Mouse (Mus musculus): Measurements from ENCODE around the gene Wnk3. TPM values are rescaled to one million over a fixed set of nuclear protein-coding genes. Genes with fewer than 3 reads are reported as not detected.
A peak's percentile ranks its signal among the peaks of the same experiment; 100 is the strongest.
"Not testable (repeated sequence)": the region's sequence is repeated elsewhere in the genome, so short reads cannot be mapped to it uniquely, and the experiment has no call there.

Gene Wnk3
- 3.9 and 4.2 TPM in 2 replicates for polyA plus RNA-seq (2015; fragmentation: Nextera tagmentation; extraction: Ambion mirVana)

- no peak within 1 kb of the TSS for H3K4me3 ChIP-seq
- no peaks in the 10 kb centered on the region for H3K9me3 ChIP-seq
- no peak within 1 kb of the TSS for H3K4me2 ChIP-seq
- H3K9ac ChIP-seq: no peak within 1 kb of the TSS
- no peaks in the 10 kb centered on the region for H3K4me1 ChIP-seq
- H3K36me3 ChIP-seq: no peaks in the 10 kb centered on the region
- ATAC-seq (ENCODE audit: insufficient number of reproducible peaks, insufficient read depth, low FRiP score, low TSS enrichment, low read depth): no peak
- no peaks in the 10 kb centered on the region for H3K27me3 ChIP-seq
- H3K27ac ChIP-seq: no peak within 1 kb of the TSS
- WGBS: 88% methylated on average over 2 of the region's 2 CpGs
These were observed at the start of gene Wnk3 for GRCm38 (mm10) chrX:151197778-151198177. Gene Wnk3, plus strand, starts transcription at chrX:151198078.

- no peak overlapping the region for H3K4me2 ChIP-seq
- H3K4me1 ChIP-seq: no peaks in the 10 kb centered on the region
- no peaks in the 10 kb centered on the region for H3K9me3 ChIP-seq
- H3K27ac ChIP-seq: no peak overlapping the region
- no peaks in the 10 kb centered on the region; the same call in 1 of the 2 replicates for H3K27me3 ChIP-seq
- 58% methylated on average over 6 of the region's 6 CpGs for WGBS
- H3K9ac ChIP-seq: no peak overlapping the region
- H3K36me3 ChIP-seq: no peaks in the 10 kb centered on the region
- no peak overlapping the region for H3K4me3 ChIP-seq
- ATAC-seq (ENCODE audit: insufficient number of reproducible peaks, insufficient read depth, low FRiP score, low TSS enrichment, low read depth): no peak
These were observed 39.5 kb upstream of the Wnk3 start for GRCm38 (mm10) chrX:151158414-151158813.

GRCm38 (mm10) chrX:151168438-151169131 is 29.3 kb upstream of the Wnk3 start:
- Histone ChIP-seq H3K4me3 (peak overlapping the region; percentile 50), H3K9me3 (no peaks in the 10 kb centered on the region), H3K9ac (peak overlapping the region; percentile 64), H3K4me1 (no peaks in the 10 kb centered on the region), H3K27ac (peak overlapping the region; percentile 90), H3K27me3 (0 out of 2 replicates have a peak, but pooled peaks cover 4% of the 10 kb centered on the region), H3K36me3 (no peaks in the 10 kb centered on the region), H3K4me2 (peak overlapping the region; percentile 59)
- 25% methylated on average over 24 of the region's 25 CpGs for WGBS
- peak; percentile 74 for ATAC-seq (ENCODE audit: insufficient number of reproducible peaks, insufficient read depth, low FRiP score, low TSS enrichment, low read depth)

- Histone ChIP-seq H3K4me2 (peak overlapping the region; percentile 59), H3K9ac (peak overlapping the region; percentile 64), H3K27me3 (0 out of 2 replicates have a peak, but pooled peaks cover 4% of the 10 kb centered on the region), H3K27ac (peak overlapping the region; percentile 90), H3K4me3 (peak overlapping the region; percentile 50), H3K36me3 (no peaks in the 10 kb centered on the region), H3K4me1 (no peaks in the 10 kb centered on the region), H3K9me3 (no peaks in the 10 kb centered on the region)
- 23% methylated on average over 51 of the region's 58 CpGs for WGBS
- ATAC-seq (ENCODE audit: insufficient number of reproducible peaks, insufficient read depth, low FRiP score, low TSS enrichment, low read depth): peak; percentile 91
These were observed 28.5 kb upstream of the Wnk3 start for GRCm38 (mm10) chrX:151169261-151169961.

GRCm38 (mm10) chrX:151173134-151173533 is 24.7 kb upstream of the Wnk3 start:
- H3K4me1 ChIP-seq; H3K27ac ChIP-seq; H3K4me2 ChIP-seq; H3K4me3 ChIP-seq; H3K36me3 ChIP-seq; H3K27me3 ChIP-seq; H3K9me3 ChIP-seq; H3K9ac ChIP-seq; ATAC-seq (ENCODE audit: insufficient number of reproducible peaks, insufficient read depth, low FRiP score, low TSS enrichment, low read depth): not testable (repeated sequence)
- WGBS: 59% methylated on average over 3 of the region's 3 CpGs

GRCm38 (mm10) chrX:151298329-151298728 is 100.5 kb downstream of the Wnk3 start:
- Histone ChIP-seq H3K4me2 (no peak overlapping the region), H3K36me3 (no peaks in the 10 kb centered on the region; the same call in 1 of the 2 replicates), H3K27me3 (peaks cover 11% of the 10 kb centered on the region; the same call in 1 of the 2 replicates), H3K27ac (no peak overlapping the region), H3K4me3 (no peak overlapping the region), H3K4me1 (no peaks in the 10 kb centered on the region), H3K9me3 (no peaks in the 10 kb centered on the region), H3K9ac (no peak overlapping the region)
- no peak for ATAC-seq (ENCODE audit: insufficient number of reproducible peaks, insufficient read depth, low FRiP score, low TSS enrichment, low read depth)

GRCm38 (mm10) chrX:151313732-151314131 is 115.9 kb downstream of the Wnk3 start:
- WGBS: 76% methylated on average over 4 of the region's 4 CpGs
- Histone ChIP-seq H3K27me3 (peaks cover 3% of the 10 kb centered on the region; the same call in 1 of the 2 replicates), H3K4me3 (no peak overlapping the region), H3K4me2 (no peak overlapping the region), H3K4me1 (no peaks in the 10 kb centered on the region), H3K9me3 (no peaks in the 10 kb centered on the region), H3K36me3 (no peaks in the 10 kb centered on the region), H3K27ac (no peak overlapping the region), H3K9ac (no peak overlapping the region)
- no peak for ATAC-seq (ENCODE audit: insufficient number of reproducible peaks, insufficient read depth, low FRiP score, low TSS enrichment, low read depth)

GRCm38 (mm10) chrX:151333615-151334014 is 135.7 kb downstream of the Wnk3 start:
- Histone ChIP-seq H3K4me1 (no peaks in the 10 kb centered on the region), H3K36me3 (no peaks in the 10 kb centered on the region), H3K27me3 (peaks cover 28% of the 10 kb centered on the region), H3K9ac (no peak overlapping the region), H3K27ac (no peak overlapping the region), H3K4me3 (no peak overlapping the region), H3K4me2 (no peak overlapping the region), H3K9me3 (no peaks in the 10 kb centered on the region)
- no peak for ATAC-seq (ENCODE audit: insufficient number of reproducible peaks, insufficient read depth, low FRiP score, low TSS enrichment, low read depth)
- whole genome bisulfite sequencing: 75% methylated on average over 2 of the region's 2 CpGs

- Histone ChIP-seq H3K9ac (no peak overlapping the region), H3K4me2 (no peak overlapping the region), H3K36me3 (no peaks in the 10 kb centered on the region), H3K4me3 (no peak overlapping the region), H3K4me1 (no peaks in the 10 kb centered on the region), H3K27me3 (peaks cover 47% of the 10 kb centered on the region), H3K9me3 (no peaks in the 10 kb centered on the region), H3K27ac (no peak overlapping the region)
- ATAC-seq (ENCODE audit: insufficient number of reproducible peaks, insufficient read depth, low FRiP score, low TSS enrichment, low read depth): no peak
- WGBS: 78% methylated on average over 4 of the region's 4 CpGs
These were observed 139.9 kb downstream of the Wnk3 start for GRCm38 (mm10) chrX:151337804-151338203.

- 13% methylated on average over 56 of the region's 56 CpGs for WGBS
- H3K4me2 ChIP-seq: peak within 1 kb of the TSS; percentile 69
- H3K27me3 ChIP-seq: peaks cover 40% of the 10 kb centered on the region
- H3K36me3 ChIP-seq: no peaks in the 10 kb centered on the region
- peak within 1 kb of the TSS; percentile 76 for H3K9ac ChIP-seq
- peak within 1 kb of the TSS; percentile 79 for H3K27ac ChIP-seq
- peaks cover 9% of the 10 kb centered on the region; the same call in 1 of the 2 replicates for H3K4me1 ChIP-seq
- H3K9me3 ChIP-seq: no peaks in the 10 kb centered on the region
- H3K4me3 ChIP-seq: peak within 1 kb of the TSS; percentile 65
- peak; percentile 95 for ATAC-seq (ENCODE audit: insufficient number of reproducible peaks, insufficient read depth, low FRiP score, low TSS enrichment, low read depth)
These were observed 146.1 kb downstream of the Wnk3 start, which contains the start of gene Fam120c for GRCm38 (mm10) chrX:151343761-151344500. Gene Fam120c, plus strand, starts transcription at chrX:151344175.

- 26% methylated on average over 33 of the region's 33 CpGs for WGBS
- Histone ChIP-seq H3K36me3 (no peaks in the 10 kb centered on the region), H3K4me1 (peaks cover 9% of the 10 kb centered on the region; the same call in 1 of the 2 replicates), H3K27me3 (peaks cover 36% of the 10 kb centered on the region), H3K4me2 (peak overlapping the region; percentile 69), H3K9me3 (no peaks in the 10 kb centered on the region), H3K9ac (peak overlapping the region; percentile 76), H3K27ac (peak overlapping the region; percentile 79), H3K4me3 (peak overlapping the region; percentile 65)
- ATAC-seq (ENCODE audit: insufficient number of reproducible peaks, insufficient read depth, low FRiP score, low TSS enrichment, low read depth): peak; percentile 67
These were observed 146.7 kb downstream of the Wnk3 start for GRCm38 (mm10) chrX:151344501-151344984.
